Mouse (Mus musculus): ENCODE measurements at regions not wholly inside any gene's neighbourhood (a gene's known extent, or its start where the extent isn't known, plus 50 kb on each side); places are given as distances from the start of the nearest gene placed in this dataset.
A peak's percentile ranks its signal among the peaks of the same experiment; 100 is the strongest.

GRCm38 (mm10) chr15:52863494-52863893 is 1021.2 kb upstream of the Gm7489 start:
- H3K4me3 ChIP-seq (ENCODE audit: low read length), result no peak overlapping the region
- H3K27me3 ChIP-seq (ENCODE audit: control insufficient read depth, insufficient read depth, low read length), result no peaks in the 10 kb centered on the region
- H3K4me1 ChIP-seq (ENCODE audit: control insufficient read depth, insufficient read depth, low read length), result no peaks in the 10 kb centered on the region
- H3K27ac ChIP-seq (ENCODE audit: low read length), result no peak overlapping the region
- H3K9me3 ChIP-seq (replicated peaks; ENCODE audit: control insufficient read depth, low read length), result no peaks in the 10 kb centered on the region
- no peak overlapping the region for H3K9ac ChIP-seq (ENCODE audit: low read length)
- no peak overlapping the region for H3K4me2 ChIP-seq (ENCODE audit: low read depth, low read length)
- no peak for ATAC-seq (replicated peaks; ENCODE audit: extremely low read depth, insufficient read depth, low FRiP score)
- 76% methylated on average over 4 of the region's 4 CpGs for WGBS
- no peaks in the 10 kb centered on the region for H3K36me3 ChIP-seq (ENCODE audit: control insufficient read depth, insufficient read depth)

GRCm38 (mm10) chr15:52892244-52892950 is 992.3 kb upstream of the Gm7489 start:
- Histone ChIP-seq H3K27ac (ENCODE audit: low read length) (no peak overlapping the region), H3K36me3 (ENCODE audit: control insufficient read depth, insufficient read depth) (no peaks in the 10 kb centered on the region), H3K9me3 (replicated peaks; ENCODE audit: control insufficient read depth, low read length) (no peaks in the 10 kb centered on the region), H3K27me3 (ENCODE audit: control insufficient read depth, insufficient read depth, low read length) (no peaks in the 10 kb centered on the region), H3K4me1 (ENCODE audit: control insufficient read depth, insufficient read depth, low read length) (no peaks in the 10 kb centered on the region), H3K4me2 (ENCODE audit: low read depth, low read length) (no peak overlapping the region), H3K4me3 (ENCODE audit: low read length) (no peak overlapping the region), H3K9ac (ENCODE audit: low read length) (no peak overlapping the region)
- WGBS, result 57% methylated on average over 9 of the region's 9 CpGs
- no peak for ATAC-seq (replicated peaks; ENCODE audit: extremely low read depth, insufficient read depth, low FRiP score)

GRCm38 (mm10) chr15:52898107-52898506 is 986.6 kb upstream of the Gm7489 start:
- Histone ChIP-seq H3K4me3 (ENCODE audit: low read length) (no peak overlapping the region), H3K9ac (ENCODE audit: low read length) (no peak overlapping the region)
- 27% methylated on average over 1 of the region's 1 CpGs for WGBS

GRCm38 (mm10) chr15:52899403-52899802 is 985.3 kb upstream of the Gm7489 start:
- H3K4me3 ChIP-seq (ENCODE audit: low read length), result no peak overlapping the region
- H3K9ac ChIP-seq (ENCODE audit: low read length), result no peak overlapping the region
- H3K27me3 ChIP-seq (ENCODE audit: control insufficient read depth, insufficient read depth, low read length), result no peaks in the 10 kb centered on the region
- no peaks in the 10 kb centered on the region for H3K4me1 ChIP-seq (ENCODE audit: control insufficient read depth, insufficient read depth, low read length)
- ATAC-seq (replicated peaks; ENCODE audit: extremely low read depth, insufficient read depth, low FRiP score), result no peak
- no peaks in the 10 kb centered on the region for H3K9me3 ChIP-seq (replicated peaks; ENCODE audit: control insufficient read depth, low read length)
- 83% methylated on average over 4 of the region's 4 CpGs for WGBS
- no peak overlapping the region for H3K4me2 ChIP-seq (ENCODE audit: low read depth, low read length)
- no peaks in the 10 kb centered on the region for H3K36me3 ChIP-seq (ENCODE audit: control insufficient read depth, insufficient read depth)
- H3K27ac ChIP-seq (ENCODE audit: low read length), result no peak overlapping the region

More at GRCm38 (mm10) chr15:52898107-52898506, 986.6 kb upstream of the Gm7489 start:
- 0 out of 2 replicates have a peak, but pooled peaks have one; percentile 32 for ATAC-seq (replicated peaks; ENCODE audit: extremely low read depth, insufficient read depth, low FRiP score)
- no peaks in the 10 kb centered on the region for H3K4me1 ChIP-seq (ENCODE audit: control insufficient read depth, insufficient read depth, low read length)
- H3K4me2 ChIP-seq (ENCODE audit: low read depth, low read length), result no peak overlapping the region
- no peak overlapping the region for H3K27ac ChIP-seq (ENCODE audit: low read length)
- H3K36me3 ChIP-seq (ENCODE audit: control insufficient read depth, insufficient read depth), result no peaks in the 10 kb centered on the region
- H3K27me3 ChIP-seq (ENCODE audit: control insufficient read depth, insufficient read depth, low read length), result no peaks in the 10 kb centered on the region
- H3K9me3 ChIP-seq (replicated peaks; ENCODE audit: control insufficient read depth, low read length), result no peaks in the 10 kb centered on the region

GRCm38 (mm10) chr15:52899822-52900221 is 984.9 kb upstream of the Gm7489 start:
- Histone ChIP-seq H3K9me3 (replicated peaks; ENCODE audit: control insufficient read depth, low read length) (no peaks in the 10 kb centered on the region), H3K36me3 (ENCODE audit: control insufficient read depth, insufficient read depth) (no peaks in the 10 kb centered on the region), H3K4me1 (ENCODE audit: control insufficient read depth, insufficient read depth, low read length) (no peaks in the 10 kb centered on the region), H3K4me2 (ENCODE audit: low read depth, low read length) (no peak overlapping the region), H3K4me3 (ENCODE audit: low read length) (no peak overlapping the region), H3K27ac (ENCODE audit: low read length) (no peak overlapping the region), H3K27me3 (ENCODE audit: control insufficient read depth, insufficient read depth, low read length) (no peaks in the 10 kb centered on the region), H3K9ac (ENCODE audit: low read length) (no peak overlapping the region)
- ATAC-seq (replicated peaks; ENCODE audit: extremely low read depth, insufficient read depth, low FRiP score), result no peak
- 70% methylated on average over 3 of the region's 3 CpGs for WGBS

- Histone ChIP-seq H3K4me3 (ENCODE audit: low read length) (no peak overlapping the region), H3K4me1 (ENCODE audit: control insufficient read depth, insufficient read depth, low read length) (no peaks in the 10 kb centered on the region), H3K4me2 (ENCODE audit: low read depth, low read length) (no peak overlapping the region), H3K9ac (ENCODE audit: low read length) (no peak overlapping the region), H3K36me3 (ENCODE audit: control insufficient read depth, insufficient read depth) (no peaks in the 10 kb centered on the region), H3K27ac (ENCODE audit: low read length) (no peak overlapping the region), H3K27me3 (ENCODE audit: control insufficient read depth, insufficient read depth, low read length) (no peaks in the 10 kb centered on the region), H3K9me3 (replicated peaks; ENCODE audit: control insufficient read depth, low read length) (no peaks in the 10 kb centered on the region)
- 67% methylated on average over 3 of the region's 3 CpGs for WGBS
- no peak for ATAC-seq (replicated peaks; ENCODE audit: extremely low read depth, insufficient read depth, low FRiP score)
Observed at GRCm38 (mm10) chr15:52905231-52905630, 979.5 kb upstream of the Gm7489 start.

GRCm38 (mm10) chr15:52907217-52907616 is 977.5 kb upstream of the Gm7489 start:
- Histone ChIP-seq H3K4me1 (ENCODE audit: control insufficient read depth, insufficient read depth, low read length) (no peaks in the 10 kb centered on the region), H3K27me3 (ENCODE audit: control insufficient read depth, insufficient read depth, low read length) (no peaks in the 10 kb centered on the region), H3K4me2 (ENCODE audit: low read depth, low read length) (no peak overlapping the region), H3K27ac (ENCODE audit: low read length) (no peak overlapping the region), H3K9ac (ENCODE audit: low read length) (no peak overlapping the region), H3K9me3 (replicated peaks; ENCODE audit: control insufficient read depth, low read length) (no peaks in the 10 kb centered on the region; the same call in 1 of the 2 replicates), H3K36me3 (ENCODE audit: control insufficient read depth, insufficient read depth) (no peaks in the 10 kb centered on the region), H3K4me3 (ENCODE audit: low read length) (no peak overlapping the region)
- ATAC-seq (replicated peaks; ENCODE audit: extremely low read depth, insufficient read depth, low FRiP score), result no peak
- 26% methylated on average over 1 of the region's 1 CpGs for WGBS

- ATAC-seq (replicated peaks; ENCODE audit: extremely low read depth, insufficient read depth, low FRiP score), result no peak
- H3K27me3 ChIP-seq (ENCODE audit: control insufficient read depth, insufficient read depth, low read length), result no peaks in the 10 kb centered on the region
- peaks cover 8% of the 10 kb centered on the region for H3K9me3 ChIP-seq (replicated peaks; ENCODE audit: control insufficient read depth, low read length)
- H3K4me1 ChIP-seq (ENCODE audit: control insufficient read depth, insufficient read depth, low read length), result no peaks in the 10 kb centered on the region
- no peak overlapping the region for H3K4me3 ChIP-seq (ENCODE audit: low read length)
- H3K4me2 ChIP-seq (ENCODE audit: low read depth, low read length), result no peak overlapping the region
- WGBS, result 91% methylated on average over 1 of the region's 1 CpGs
- H3K9ac ChIP-seq (ENCODE audit: low read length), result no peak overlapping the region
- H3K27ac ChIP-seq (ENCODE audit: low read length), result no peak overlapping the region
- H3K36me3 ChIP-seq (ENCODE audit: control insufficient read depth, insufficient read depth), result no peaks in the 10 kb centered on the region
Observed at GRCm38 (mm10) chr15:52922277-52922676, 962.4 kb upstream of the Gm7489 start.

- no peaks in the 10 kb centered on the region for H3K36me3 ChIP-seq (ENCODE audit: control insufficient read depth, insufficient read depth)
- 46% methylated on average over 3 of the region's 3 CpGs for WGBS
- H3K4me2 ChIP-seq (ENCODE audit: low read depth, low read length), result no peak overlapping the region
- no peak for ATAC-seq (replicated peaks; ENCODE audit: extremely low read depth, insufficient read depth, low FRiP score)
- no peaks in the 10 kb centered on the region for H3K27me3 ChIP-seq (ENCODE audit: control insufficient read depth, insufficient read depth, low read length)
- H3K4me1 ChIP-seq (ENCODE audit: control insufficient read depth, insufficient read depth, low read length), result no peaks in the 10 kb centered on the region
- no peaks in the 10 kb centered on the region for H3K9me3 ChIP-seq (replicated peaks; ENCODE audit: control insufficient read depth, low read length)
- no peak overlapping the region for H3K4me3 ChIP-seq (ENCODE audit: low read length)
- H3K9ac ChIP-seq (ENCODE audit: low read length), result no peak overlapping the region
- H3K27ac ChIP-seq (ENCODE audit: low read length), result no peak overlapping the region
Observed at GRCm38 (mm10) chr15:52928408-52928807, 956.3 kb upstream of the Gm7489 start.

Measured in heart, embryonic 16.5 days (tissue).